Mouse (Mus musculus): ENCODE results near the gene Mus81. TPM values are rescaled to one million over a fixed set of nuclear protein-coding genes. Genes with fewer than 3 reads are reported as not detected.
"Not testable (repeated sequence)": the region's sequence is repeated elsewhere in the genome, so short reads cannot be mapped to it uniquely, and the experiment has no call there.

The Mus81 gene
- polyA plus RNA-seq, 1 experiment: 46.4 TPM

GRCm38 (mm10) chr19:5511074-5511632 lies 23.0 kb upstream of the Mus81 start:
- DNase-seq (ENCODE audit: low read depth): no peak
- TF ChIP-seq CTCF (IDR thresholded peaks at IDR 0.05; ENCODE audit: borderline replicate concordance, extremely low read depth, insufficient read depth, insufficient read length) (no peak), POLR2A (IDR thresholded peaks at IDR 0.05; ENCODE audit: borderline replicate concordance, extremely low read depth, insufficient read depth, insufficient read length, poor library complexity, severe bottlenecking) (no peak)

- DNase-seq (ENCODE audit: low read depth): peak; percentile 100
- TF ChIP-seq POLR2A (IDR thresholded peaks at IDR 0.05; ENCODE audit: borderline replicate concordance, extremely low read depth, insufficient read depth, insufficient read length, poor library complexity, severe bottlenecking): peak; percentile 44; the same call in 1 of the 2 replicates
- TF ChIP-seq CTCF (IDR thresholded peaks at IDR 0.05; ENCODE audit: borderline replicate concordance, extremely low read depth, insufficient read depth, insufficient read length): peak; percentile 18; the same call in 1 of the 2 replicates
These were observed 22.1 kb upstream of the Mus81 start, which contains the start of gene Snx32 for GRCm38 (mm10) chr19:5510031-5511026. Gene Snx32 (minus strand): TSS chr19:5510538.

DNA sequence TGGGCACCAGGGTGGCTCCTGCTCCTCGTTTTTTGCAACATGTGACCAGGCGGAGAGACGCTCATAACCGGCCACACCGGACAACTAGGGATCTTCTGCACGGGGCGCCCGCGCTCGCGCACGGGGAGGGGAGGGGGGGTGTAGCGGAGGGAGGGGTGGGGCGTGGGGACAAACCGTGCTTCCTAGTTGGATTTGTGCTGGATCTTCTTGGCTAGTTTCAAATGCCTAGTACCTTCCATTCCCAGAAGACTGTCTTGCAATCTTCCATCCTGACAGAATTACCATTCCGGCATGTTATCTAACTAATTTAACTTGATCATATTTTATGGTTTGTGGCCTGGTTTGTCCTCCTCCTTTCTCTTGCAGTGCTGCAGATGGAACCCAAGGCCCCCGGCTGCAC lies 15.5 kb upstream of the Mus81 start, which contains the start of gene 1700020D05Rik:
TSS of gene 1700020D05Rik (minus strand) at position 101 of the 400 bp plus-strand sequence.
- TF ChIP-seq CTCF (IDR thresholded peaks at IDR 0.05; ENCODE audit: borderline replicate concordance, extremely low read depth, insufficient read depth, insufficient read length) (no peak), POLR2A (IDR thresholded peaks at IDR 0.05; ENCODE audit: borderline replicate concordance, extremely low read depth, insufficient read depth, insufficient read length, poor library complexity, severe bottlenecking) (no peak)
- DNase-seq (ENCODE audit: low read depth): no peak

GRCm38 (mm10) chr19:5500330-5500875 lies 12.2 kb upstream of the Mus81 start:
- no peak for DNase-seq (ENCODE audit: low read depth)
- TF ChIP-seq POLR2A (IDR thresholded peaks at IDR 0.05; ENCODE audit: borderline replicate concordance, extremely low read depth, insufficient read depth, insufficient read length, poor library complexity, severe bottlenecking) (no peak), CTCF (IDR thresholded peaks at IDR 0.05; ENCODE audit: borderline replicate concordance, extremely low read depth, insufficient read depth, insufficient read length) (no peak)

- no peak for DNase-seq (ENCODE audit: low read depth)
- no peak for TF ChIP-seq CTCF (IDR thresholded peaks at IDR 0.05; ENCODE audit: borderline replicate concordance, extremely low read depth, insufficient read depth, insufficient read length)
- no peak for TF ChIP-seq POLR2A (IDR thresholded peaks at IDR 0.05; ENCODE audit: borderline replicate concordance, extremely low read depth, insufficient read depth, insufficient read length, poor library complexity, severe bottlenecking)
These were observed 7.8 kb upstream of the Mus81 start for GRCm38 (mm10) chr19:5496052-5496370.

GRCm38 (mm10) chr19:5495353-5496051 lies 7.3 kb upstream of the Mus81 start:
- no peak for DNase-seq (ENCODE audit: low read depth)
- TF ChIP-seq CTCF (IDR thresholded peaks at IDR 0.05; ENCODE audit: borderline replicate concordance, extremely low read depth, insufficient read depth, insufficient read length) (no peak), POLR2A (IDR thresholded peaks at IDR 0.05; ENCODE audit: borderline replicate concordance, extremely low read depth, insufficient read depth, insufficient read length, poor library complexity, severe bottlenecking) (no peak)

DNA sequence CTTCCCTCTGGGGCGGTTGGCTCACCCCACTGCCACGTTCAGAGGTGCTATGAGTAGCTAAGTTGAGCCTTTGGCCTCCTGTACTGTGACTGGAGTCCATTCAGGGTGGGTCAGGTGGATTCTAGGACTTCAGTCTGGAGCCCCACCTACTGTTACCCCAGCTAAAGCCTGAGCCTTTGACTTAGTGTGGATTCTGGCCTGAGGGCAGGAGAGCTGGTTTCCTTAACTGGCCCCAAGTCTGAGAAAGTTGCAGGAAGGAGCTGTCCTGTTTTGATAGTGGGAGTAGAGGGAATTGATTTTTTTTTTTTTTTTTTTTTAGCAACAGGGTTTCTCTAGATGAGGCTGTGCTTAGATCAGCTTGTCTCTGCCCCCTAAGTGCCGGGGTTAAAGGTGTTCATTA lies 6.1 kb upstream of the Mus81 start:
- no peak for DNase-seq (ENCODE audit: low read depth)
- no peak for TF ChIP-seq CTCF (IDR thresholded peaks at IDR 0.05; ENCODE audit: borderline replicate concordance, extremely low read depth, insufficient read depth, insufficient read length)
- TF ChIP-seq POLR2A (IDR thresholded peaks at IDR 0.05; ENCODE audit: borderline replicate concordance, extremely low read depth, insufficient read depth, insufficient read length, poor library complexity, severe bottlenecking): no peak

- DNase-seq (ENCODE audit: low read depth): not testable (repeated sequence)
These were observed 5.1 kb upstream of the Mus81 start for GRCm38 (mm10) chr19:5493301-5493721.

DNA sequence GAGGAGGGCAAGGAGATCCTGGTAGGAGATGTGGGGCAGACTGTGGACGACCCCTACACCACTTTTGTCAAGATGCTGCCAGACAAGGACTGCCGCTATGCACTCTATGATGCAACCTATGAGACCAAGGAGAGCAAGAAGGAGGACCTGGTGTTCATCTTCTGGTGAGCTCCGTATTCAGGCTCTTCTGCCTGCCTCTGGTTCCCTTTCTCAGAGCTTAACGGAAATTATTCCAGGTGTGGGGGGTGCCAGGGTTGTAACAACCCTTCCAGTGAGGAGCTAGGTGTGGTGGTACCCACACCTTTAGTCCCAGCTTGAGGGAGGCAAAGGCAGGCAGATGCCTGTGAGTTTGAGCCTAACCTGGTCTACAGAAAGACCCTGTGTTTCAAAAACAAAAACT lies 4.4 kb upstream of the Mus81 start:
- no peak for DNase-seq (ENCODE audit: low read depth)
- TF ChIP-seq POLR2A (IDR thresholded peaks at IDR 0.05; ENCODE audit: borderline replicate concordance, extremely low read depth, insufficient read depth, insufficient read length, poor library complexity, severe bottlenecking) (no peak), CTCF (IDR thresholded peaks at IDR 0.05; ENCODE audit: borderline replicate concordance, extremely low read depth, insufficient read depth, insufficient read length) (no peak)

DNA sequence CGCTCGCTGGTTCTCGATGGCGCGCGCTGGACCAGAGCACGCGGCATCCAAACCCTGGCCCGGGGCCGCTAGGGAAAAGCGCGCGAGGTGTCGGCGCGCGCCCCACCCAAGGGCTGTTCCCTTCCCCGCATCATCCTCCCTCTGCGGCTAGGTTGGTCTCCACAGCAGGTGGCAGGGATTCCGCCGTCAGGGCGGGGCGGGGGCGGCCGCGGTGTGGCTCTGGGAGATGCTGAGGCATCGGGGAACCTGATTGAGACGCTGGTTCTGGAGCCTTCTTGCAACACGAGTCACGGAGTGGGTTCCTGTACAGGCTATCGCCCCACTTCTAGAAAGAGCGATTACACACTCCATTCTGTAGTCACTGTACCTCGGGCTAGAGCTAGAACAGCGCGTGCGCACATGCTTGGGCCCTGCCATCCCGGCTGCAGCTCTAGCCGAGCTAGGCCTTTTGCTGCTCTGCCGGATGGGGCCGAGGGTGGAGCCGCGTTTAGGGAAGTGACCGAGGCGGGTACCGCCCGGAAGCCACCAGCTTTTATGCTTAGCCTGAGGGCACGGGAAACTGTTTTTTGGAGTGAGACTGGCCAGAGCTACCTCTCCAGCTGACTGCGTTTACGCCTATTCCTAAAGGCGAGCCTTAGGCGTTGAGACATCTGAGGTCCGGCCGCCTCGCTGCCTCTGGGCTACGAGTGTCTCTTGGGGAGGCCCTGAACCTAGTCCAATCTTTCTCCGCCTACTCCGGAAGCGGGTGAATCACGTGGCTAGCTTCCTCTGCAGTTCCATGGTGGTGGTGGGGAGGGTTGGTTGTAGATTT lies 2.9 kb upstream of the Mus81 start:
- TF ChIP-seq CTCF (IDR thresholded peaks at IDR 0.05; ENCODE audit: borderline replicate concordance, extremely low read depth, insufficient read depth, insufficient read length) (no peak), POLR2A (IDR thresholded peaks at IDR 0.05; ENCODE audit: borderline replicate concordance, extremely low read depth, insufficient read depth, insufficient read length, poor library complexity, severe bottlenecking) (no peak)

More for the DNA sequence above, 2.9 kb upstream of the Mus81 start:
- peak; percentile 87 for DNase-seq (ENCODE audit: low read depth)

Measured in brain, embryonic 14.5 days (tissue).